Mouse (Mus musculus) erythroid progenitor cell, adult 5-6 weeks (primary cell): ENCODE data around the gene Ppp6r3. TPM values are rescaled to one million over a fixed set of nuclear protein-coding genes. Genes with fewer than 3 reads are reported as not detected.
"Not testable (repeated sequence)": the region's sequence is repeated elsewhere in the genome, so short reads cannot be mapped to it uniquely, and the experiment has no call there.

ENCODE experiments used
- ATAC-seq: replicated peaks from 2 replicates; pipeline ENCODE4 v1.8.0; 2016; ENCODE audit warnings: moderate number of reproducible peaks, mild to moderate bottlenecking, moderate TSS enrichment, inconsistent platforms; ENCODE audit not compliant: poor library complexity, low FRiP score, severe bottlenecking
- total RNA-seq, 2 experiments: library from RNA; stranded (forward) in 1 of 2; stranded (reverse) in 1 of 2; fragments of 150-400 nt in 1 of 2; fragments of 186-747, 209-891 nt in 1 of 2; gene quantifications; 2 replicates each; pipeline versions ENCODE4 v1.2.3 to v1.2.4; 2015 to 2017; ENCODE audit warnings: low replicate concordance in 2 of 2

Ppp6r3 gene
- total RNA-seq, 2 experiments from 2014 or later: 117 to 142 TPM

DNA sequence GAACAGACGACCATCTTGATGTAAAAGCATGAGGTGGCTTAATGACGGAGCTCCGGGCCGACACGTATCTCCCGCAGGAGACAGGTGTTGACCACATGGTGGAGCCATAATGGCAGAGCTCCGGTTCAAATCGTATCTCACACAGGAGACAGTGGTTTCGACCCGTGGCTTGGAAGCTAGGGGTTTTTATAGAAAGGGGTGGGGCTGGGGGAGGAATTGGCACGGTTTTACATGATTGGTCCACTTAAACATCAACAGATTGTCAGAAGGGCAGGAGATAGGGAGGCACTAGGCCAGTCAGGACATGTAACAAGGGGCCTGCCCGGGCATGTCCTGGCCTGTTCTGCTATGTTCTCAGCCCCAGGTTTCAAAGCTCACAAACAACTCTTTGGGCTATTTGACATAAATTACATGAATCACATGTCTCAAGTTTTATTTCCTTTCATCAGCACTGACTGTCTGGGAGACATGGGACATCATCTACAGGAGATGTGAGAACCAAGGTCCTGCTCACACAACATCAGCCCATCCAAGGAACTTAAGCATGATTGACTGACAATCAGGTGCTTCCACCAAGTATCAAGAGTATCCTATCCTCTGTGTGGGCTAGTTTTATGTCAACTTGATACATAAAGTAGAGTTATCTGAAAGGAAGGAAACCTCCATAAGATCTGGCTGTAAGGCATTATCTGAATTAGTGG, 42.1 kb downstream of the Ppp6r3 start:
- ATAC-seq: not testable (repeated sequence)

DNA sequence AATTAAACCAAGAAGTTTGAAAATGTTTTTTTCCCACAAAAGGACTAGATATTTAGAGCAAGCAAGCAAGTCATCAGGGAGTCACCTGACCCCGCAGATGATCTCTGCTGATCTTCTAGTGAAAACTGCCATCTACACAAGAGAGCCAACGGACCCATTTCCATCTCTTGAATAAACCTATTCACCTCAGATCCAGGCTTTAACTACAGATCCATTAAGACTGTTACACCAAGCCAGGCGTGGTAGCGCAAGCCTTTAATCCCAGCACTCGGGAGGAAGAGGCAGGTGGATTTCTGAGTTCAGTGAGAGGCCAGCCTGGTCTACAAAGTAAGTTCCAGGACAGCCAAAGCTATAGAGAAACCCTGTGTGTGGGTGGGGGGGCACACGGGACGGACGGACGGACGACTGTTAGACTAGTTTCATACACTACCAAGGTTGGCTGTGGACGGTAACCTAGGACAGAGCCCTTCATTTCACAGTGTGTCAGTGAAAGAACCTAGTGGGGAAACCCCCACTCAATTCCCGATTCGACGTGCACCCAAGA, 42.8 kb downstream of the Ppp6r3 start:
- ATAC-seq: no peak

GRCm38 (mm10) chr19:3529781-3530180, 45.8 kb downstream of the Ppp6r3 start:
- ATAC-seq: no peak

- no peak for ATAC-seq
These were observed 46.9 kb downstream of the Ppp6r3 start for GRCm38 (mm10) chr19:3528646-3529045.

DNA sequence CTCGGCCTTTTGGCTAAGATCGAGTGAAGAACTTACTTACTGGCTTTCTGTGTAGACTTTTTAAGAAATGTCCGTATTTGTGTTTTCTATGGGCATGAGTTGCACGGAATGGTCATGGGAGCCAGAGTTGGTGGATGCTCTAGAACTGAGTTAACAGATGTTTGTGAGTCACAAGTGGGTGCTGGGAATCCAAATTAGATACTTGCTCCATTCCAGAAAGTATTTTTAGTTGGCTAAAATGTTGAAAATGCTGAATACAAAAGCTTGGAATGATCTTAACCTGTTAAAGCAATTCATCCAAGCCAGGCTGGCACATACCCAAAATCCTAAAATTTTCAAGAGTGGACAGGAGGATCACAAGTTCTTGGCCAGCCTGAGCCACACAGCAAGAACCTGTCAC, 48.0 kb downstream of the Ppp6r3 start:
- ATAC-seq: no peak

DNA sequence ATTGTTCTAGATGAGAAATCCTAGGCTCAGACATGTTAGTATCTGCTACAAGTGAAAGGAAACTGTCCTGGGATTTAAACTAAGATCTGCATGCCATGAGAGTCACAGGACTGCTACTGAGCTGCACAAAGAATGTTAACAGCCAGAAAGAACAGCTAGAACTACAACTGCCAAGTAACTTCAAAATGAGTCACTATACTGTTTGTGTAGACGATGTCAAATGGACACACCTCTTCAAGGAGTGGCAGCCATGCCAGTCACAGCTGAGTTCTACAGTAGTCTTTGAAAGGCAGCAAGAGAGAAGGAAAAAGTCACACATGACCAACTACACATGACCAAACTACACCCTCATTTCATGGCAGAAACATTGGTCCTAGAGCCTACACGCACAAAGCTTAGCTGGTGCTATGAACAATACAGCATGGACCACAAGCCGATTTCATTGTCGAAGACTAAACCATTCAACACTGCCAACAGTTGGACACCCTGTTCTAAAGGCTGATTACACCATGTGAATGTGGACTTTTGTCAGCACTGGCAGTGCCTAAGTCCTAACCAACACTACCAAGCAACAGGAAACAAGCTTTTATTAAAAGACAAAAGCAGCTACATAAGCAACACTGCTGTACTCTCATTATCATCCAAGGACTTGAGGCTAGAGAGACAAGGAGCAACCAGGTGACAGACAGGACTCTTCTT, 55.9 kb downstream of the Ppp6r3 start:
- no peak for ATAC-seq

- no peak for ATAC-seq
These were observed 78.3 kb downstream of the Ppp6r3 start for GRCm38 (mm10) chr19:3497216-3497615.

DNA sequence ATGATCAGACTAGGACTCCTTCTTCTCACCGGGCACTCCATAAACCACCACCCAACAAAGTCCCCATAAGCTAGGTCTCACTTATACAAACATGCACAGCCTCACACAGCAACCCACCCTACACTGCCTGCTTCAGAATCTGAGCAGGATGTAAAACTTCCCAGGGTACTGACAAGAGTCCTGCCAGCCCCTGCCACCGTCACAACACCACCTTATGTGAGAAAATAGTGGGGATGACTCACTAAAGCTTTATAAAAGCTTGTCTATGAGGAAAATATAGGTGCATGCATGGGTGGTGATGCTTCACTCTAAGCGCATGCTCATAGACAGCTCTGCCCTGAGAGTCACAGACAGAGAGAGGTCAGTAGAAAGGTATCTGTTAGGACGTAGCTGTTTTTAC, 85.7 kb downstream of the Ppp6r3 start:
- no peak for ATAC-seq

DNA sequence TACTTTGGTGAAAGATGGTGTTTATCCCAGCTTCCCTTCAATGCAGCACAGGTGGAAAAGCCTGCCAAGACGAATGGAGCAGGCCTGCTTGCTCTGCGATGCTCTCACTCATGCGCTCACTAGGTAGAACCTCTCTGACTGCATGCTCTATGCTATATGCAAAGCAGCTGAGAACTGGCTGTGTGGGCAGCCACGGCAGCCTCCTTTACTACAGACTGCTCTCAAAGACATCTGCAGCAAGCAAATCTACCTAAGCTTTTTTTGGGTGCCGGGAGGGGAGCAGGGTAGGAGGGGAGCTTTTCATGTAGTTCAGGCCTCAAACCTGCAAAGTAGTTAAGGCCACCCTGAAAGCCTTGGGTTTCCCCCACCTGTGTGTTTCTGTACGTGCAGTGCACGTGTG, 92.7 kb downstream of the Ppp6r3 start:
- no peak for ATAC-seq

- ATAC-seq: no peak
These were observed 95.4 kb downstream of the Ppp6r3 start for GRCm38 (mm10) chr19:3480101-3480500.

- no peak for ATAC-seq
These were observed 98.6 kb downstream of the Ppp6r3 start for GRCm38 (mm10) chr19:3476996-3477395.

GRCm38 (mm10) chr19:3471218-3471617, 104.3 kb downstream of the Ppp6r3 start:
- no peak for ATAC-seq

DNA sequence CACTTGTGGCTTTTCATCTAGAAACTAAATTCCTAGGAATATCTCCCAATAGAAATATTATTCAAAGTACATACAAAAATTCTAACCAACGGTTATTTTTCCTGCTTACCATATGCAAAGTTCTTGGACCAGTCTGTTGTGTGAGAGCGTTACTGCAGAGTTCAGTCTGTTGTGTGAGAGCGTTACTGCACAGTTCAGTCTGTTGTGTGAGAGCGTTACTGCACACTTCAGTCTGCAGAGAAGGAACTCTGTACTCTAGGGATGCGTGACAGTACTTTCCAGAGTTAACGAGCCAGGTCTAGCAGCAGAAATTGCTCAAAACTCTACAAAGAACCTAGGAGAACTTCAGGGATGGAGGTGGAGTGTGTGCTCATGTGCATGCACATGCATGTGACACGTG, 108.0 kb downstream of the Ppp6r3 start:
- no peak for ATAC-seq

DNA sequence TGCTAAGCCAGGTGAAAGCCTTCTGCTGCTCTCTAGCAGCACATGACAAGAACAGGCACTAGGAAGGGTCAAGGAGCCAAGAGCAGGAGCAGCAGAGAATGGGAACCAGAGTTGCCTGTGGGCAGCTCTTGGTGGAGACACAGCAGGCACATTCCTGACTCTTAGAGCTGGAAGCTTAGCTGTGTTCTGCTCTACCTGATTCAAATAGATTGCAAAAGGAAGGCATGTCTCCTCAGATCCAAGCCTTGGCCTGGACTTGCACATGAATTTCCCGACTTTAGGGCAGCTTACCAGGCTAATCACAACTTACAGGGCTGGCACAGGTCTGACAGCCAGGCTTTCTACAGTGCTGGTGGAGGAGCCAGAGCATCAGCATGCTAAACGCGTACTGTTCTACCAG, 115.6 kb downstream of the Ppp6r3 start:
- ATAC-seq: no peak

DNA sequence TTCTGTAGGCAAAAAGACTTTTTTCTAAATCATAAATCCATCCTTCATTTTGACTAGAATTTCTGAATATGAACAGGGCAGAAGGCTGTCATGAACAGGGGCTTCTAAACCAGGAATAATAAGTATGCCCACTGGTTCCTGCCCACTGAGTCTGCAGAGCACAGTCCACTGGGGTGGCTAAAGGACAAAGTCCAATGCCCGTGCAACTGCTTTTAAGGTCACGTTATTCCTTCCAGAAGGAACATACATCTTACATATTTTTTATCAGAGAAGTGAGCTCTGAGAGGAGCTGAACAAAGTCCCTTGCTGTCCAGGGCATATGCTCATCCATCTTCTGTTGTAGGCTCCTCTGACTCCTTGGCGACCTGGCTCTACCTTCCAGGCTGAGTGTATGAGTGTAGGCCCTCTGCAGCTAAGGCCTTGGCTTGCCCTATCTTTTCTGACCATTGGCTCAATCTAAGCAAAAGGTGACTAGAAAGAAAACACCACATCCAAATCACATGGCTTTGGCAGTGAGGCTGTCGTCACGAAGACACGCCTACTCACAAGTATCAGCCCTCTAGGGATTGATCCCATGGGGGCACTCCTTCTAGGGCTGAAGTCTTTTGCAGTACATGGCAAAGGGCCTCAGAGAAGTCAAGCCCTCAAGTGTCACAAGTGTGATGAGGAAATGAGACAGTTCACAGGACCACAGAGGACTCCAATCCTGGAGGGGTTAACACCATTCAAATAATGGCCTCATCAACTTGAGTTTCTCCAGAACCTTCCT, 117.0 kb downstream of the Ppp6r3 start:
- ATAC-seq: no peak

DNA sequence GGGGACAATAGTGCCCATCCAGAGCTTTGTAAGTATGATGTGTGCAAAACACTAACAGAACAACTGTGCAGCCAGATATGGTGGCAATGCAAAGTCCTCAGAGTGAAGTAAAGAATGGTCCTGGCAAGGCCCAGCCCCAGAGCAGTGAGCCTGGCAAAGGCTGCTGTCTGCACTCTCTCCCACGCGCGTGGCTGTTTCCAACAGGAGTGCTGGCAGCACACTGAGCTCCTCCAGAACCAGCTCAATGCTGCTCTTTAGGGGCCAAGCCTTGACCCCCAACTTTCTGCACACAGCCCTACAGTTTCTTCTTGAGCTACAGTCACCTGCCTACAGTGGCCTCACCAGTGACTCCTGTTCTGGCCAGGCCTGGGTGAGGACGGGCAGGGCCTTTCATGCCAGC, 117.8 kb downstream of the Ppp6r3 start:
- no peak for ATAC-seq

DNA sequence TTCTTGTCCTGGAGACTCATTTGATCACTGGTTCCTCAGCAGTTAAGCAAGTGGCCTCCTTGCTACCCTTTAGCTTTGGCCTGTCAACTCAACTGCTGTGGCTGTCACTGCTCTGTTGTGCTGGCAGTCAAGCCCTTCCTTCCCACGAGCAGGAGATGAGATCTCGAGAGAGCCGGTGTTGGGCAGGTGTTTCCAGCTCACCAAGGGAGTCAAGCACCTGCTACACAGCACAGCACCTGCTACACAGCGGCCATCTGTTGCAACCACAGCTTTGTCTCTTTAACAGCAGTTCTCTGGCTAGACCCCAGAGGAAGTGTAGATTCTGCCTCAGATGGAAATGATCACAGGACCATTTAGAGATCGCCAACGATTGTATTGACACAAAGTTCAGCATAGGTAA, 123.9 kb downstream of the Ppp6r3 start:
- ATAC-seq: no peak

GRCm38 (mm10) chr19:3451170-3451569, 124.4 kb downstream of the Ppp6r3 start:
- peak; percentile 48; the same call in 1 of the 2 replicates for ATAC-seq

DNA sequence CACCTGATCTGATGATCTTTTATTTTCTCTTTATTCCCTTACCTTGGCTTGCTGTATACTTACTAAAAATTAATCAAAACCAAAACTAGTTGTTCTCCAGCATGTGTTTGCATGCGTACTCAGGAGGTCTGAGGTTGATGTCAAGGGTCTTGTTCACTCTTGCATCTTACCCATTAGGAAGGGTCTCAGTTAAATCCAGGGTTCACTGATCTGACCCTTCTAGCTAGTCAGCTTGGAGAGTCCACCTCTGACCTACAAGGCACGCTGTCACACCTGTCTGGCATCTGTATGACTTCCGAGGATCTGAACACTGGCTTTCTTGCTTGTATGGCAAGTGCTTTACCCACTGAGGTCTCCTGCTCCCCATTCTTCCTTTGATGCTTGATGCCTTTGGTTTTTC, 124.8 kb downstream of the Ppp6r3 start:
- ATAC-seq: no peak

- no peak for ATAC-seq
These were observed 126.3 kb downstream of the Ppp6r3 start for GRCm38 (mm10) chr19:3449248-3449647.

DNA sequence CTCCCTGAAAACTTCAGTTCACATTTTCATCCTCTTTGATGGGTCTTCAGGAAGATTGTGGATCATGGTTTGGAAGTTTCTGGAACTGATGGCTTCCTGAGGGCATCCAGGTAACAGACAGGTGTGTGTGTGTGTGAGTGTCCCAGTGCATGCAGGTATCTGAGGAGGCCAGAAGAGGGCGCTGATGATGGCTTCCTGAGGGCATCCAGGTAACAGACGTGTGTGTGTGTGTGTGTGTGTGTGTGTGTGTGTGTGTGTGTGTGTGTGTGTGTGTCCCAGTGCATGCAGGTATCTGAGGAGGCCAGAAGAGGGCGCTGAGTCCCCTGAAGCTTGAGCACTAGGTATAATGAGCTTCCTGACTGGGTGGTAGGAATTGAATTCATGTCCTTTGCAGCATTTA, 128.2 kb downstream of the Ppp6r3 start:
- no peak for ATAC-seq
